Mouse (Mus musculus) megakaryocyte, embryonic 14.5 days (primary cell): Measurements from ENCODE around the gene Gpbar1. TPM values are rescaled to one million over a fixed set of nuclear protein-coding genes. Genes with fewer than 3 reads are reported as not detected.
"Not testable (repeated sequence)": the region's sequence is repeated elsewhere in the genome, so short reads cannot be mapped to it uniquely, and the experiment has no call there.

Experiments used
- H3K27me3 ChIP-seq: replicated peaks from 2 replicates; pipeline ENCODE3; 2012; ENCODE audit warnings: inconsistent platforms
- H3K36me3 ChIP-seq: replicated peaks from 2 replicates; pipeline ENCODE3; 2012; ENCODE audit warnings: low read length, inconsistent platforms, mixed read lengths
- H3K4me1 ChIP-seq: 2 replicates; pipeline ENCODE4 v1.6.1; 2012; ENCODE audit warnings: inconsistent platforms
- H3K4me3 ChIP-seq: replicated peaks from 2 replicates; pipeline ENCODE3; 2012; ENCODE audit warnings: moderate library complexity, mild to moderate bottlenecking, inconsistent platforms
- H3K9me3 ChIP-seq: 2 replicates; pipeline ENCODE4 v1.6.1; 2012; ENCODE audit warnings: inconsistent platforms
- FLI1 ChIP-seq: IDR thresholded peaks from 2 replicates; pipeline ENCODE4 v1.6.1; 2012; ENCODE audit warnings: low read length, inconsistent platforms, mixed read lengths
- GATA1 ChIP-seq: IDR thresholded peaks from 3 replicates; pipeline ENCODE4 v1.6.1; 2012; ENCODE audit warnings: mixed read lengths, low read length, inconsistent platforms, borderline replicate concordance
- polyA plus RNA-seq: library from polyadenylated mRNA; stranded (reverse); fragments of >175 nt; gene quantifications from 2 replicates; pipeline ENCODE4 v1.2.3, GENCODE M21; 2012; ENCODE audit warnings: low replicate concordance; ENCODE audit not compliant: insufficient read depth

Gene Gpbar1
- polyA plus RNA-seq, 1 experiment = 0.28 TPM

GRCm38 (mm10) chr1:74314796-74315195 lies 36.4 kb downstream of the Gpbar1 start:
- no peak for TF ChIP-seq GATA1
- H3K4me3 ChIP-seq = no peak overlapping the region
- no peaks in the 10 kb centered on the region for H3K36me3 ChIP-seq
- H3K27me3 ChIP-seq = peaks cover 2% of the 10 kb centered on the region
- no peaks in the 10 kb centered on the region for H3K9me3 ChIP-seq
- H3K4me1 ChIP-seq = peaks cover 53% of the 10 kb centered on the region

- no peak overlapping the region for H3K4me3 ChIP-seq
- peaks cover 4% of the 10 kb centered on the region for H3K9me3 ChIP-seq
- H3K27me3 ChIP-seq = peaks cover 5% of the 10 kb centered on the region
- TF ChIP-seq FLI1 = no peak
- no peak for TF ChIP-seq GATA1
- H3K4me1 ChIP-seq = peaks cover 45% of the 10 kb centered on the region
- H3K36me3 ChIP-seq = no peaks in the 10 kb centered on the region
Observed at GRCm38 (mm10) chr1:74316114-74316827, 37.9 kb downstream of the Gpbar1 start.

GRCm38 (mm10) chr1:74318711-74319110 lies 40.4 kb downstream of the Gpbar1 start:
- Histone ChIP-seq H3K4me3 (no peak overlapping the region), H3K36me3 (no peaks in the 10 kb centered on the region), H3K4me1 (peaks cover 37% of the 10 kb centered on the region), H3K27me3 (peaks cover 17% of the 10 kb centered on the region), H3K9me3 (peaks cover 5% of the 10 kb centered on the region)
- TF ChIP-seq GATA1 = no peak
- TF ChIP-seq FLI1 = no peak

- Histone ChIP-seq H3K4me1 (peaks cover 22% of the 10 kb centered on the region), H3K9me3 (peaks cover 5% of the 10 kb centered on the region), H3K36me3 (no peaks in the 10 kb centered on the region), H3K4me3 (no peak overlapping the region), H3K27me3 (peaks cover 16% of the 10 kb centered on the region)
- TF ChIP-seq FLI1 = no peak
- TF ChIP-seq GATA1 = no peak
Observed at GRCm38 (mm10) chr1:74321396-74321795, 43.0 kb downstream of the Gpbar1 start.

GRCm38 (mm10) chr1:74326916-74327315 lies 48.6 kb downstream of the Gpbar1 start:
- peaks cover 36% of the 10 kb centered on the region for H3K4me1 ChIP-seq
- not testable (repeated sequence) for H3K27me3 ChIP-seq, H3K9me3 ChIP-seq, H3K36me3 ChIP-seq, H3K4me3 ChIP-seq

Other genes with a start within 250 kb of the Gpbar1 start
- 13.2 and 21.9 TPM in 2 replicates for gene Tns1, start 154.1 kb upstream of the Gpbar1 start, polyA plus RNA-seq
- 0.41 TPM in 1 of 2 replicates, not detected in the other for gene Rufy4, start 153.0 kb upstream of the Gpbar1 start, polyA plus RNA-seq
- gene Cxcr2, start 124.6 kb upstream of the Gpbar1 start, polyA plus RNA-seq = 0.70 TPM in 1 of 2 replicates, not detected in the other
- not detected in 2 replicates for gene Cxcr1, start 83.9 kb upstream of the Gpbar1 start, polyA plus RNA-seq
- gene Arpc2, start 42.5 kb upstream of the Gpbar1 start, polyA plus RNA-seq = 817 and 1,833 TPM in 2 replicates
- gene Aamp, start 6.2 kb downstream of the Gpbar1 start, polyA plus RNA-seq = 180 and 228 TPM in 2 replicates
- gene Pnkd, start 6.4 kb downstream of the Gpbar1 start, polyA plus RNA-seq = 113 and 116 TPM in 2 replicates
- 128 and 140 TPM in 2 replicates for gene Tmbim1, start 27.1 kb downstream of the Gpbar1 start, polyA plus RNA-seq
- 0.59 TPM in 1 of 2 replicates, not detected in the other for gene Catip, start 83.6 kb downstream of the Gpbar1 start, polyA plus RNA-seq
- 6.3 and 57.9 TPM in 2 replicates for gene Slc11a1, start 96.6 kb downstream of the Gpbar1 start, polyA plus RNA-seq
- 33.8 and 117 TPM in 2 replicates for gene Ctdsp1, start 113.0 kb downstream of the Gpbar1 start, polyA plus RNA-seq
- not detected in 2 replicates for gene Vil1, start 130.8 kb downstream of the Gpbar1 start, polyA plus RNA-seq
- 7.3 and 10.2 TPM in 2 replicates for gene Cnot9, start 227.5 kb downstream of the Gpbar1 start, polyA plus RNA-seq